Mouse (Mus musculus) lung, postnatal 0 days (tissue): ENCODE data around the gene Zfp653. TPM values are rescaled to one million over a fixed set of nuclear protein-coding genes. Genes with fewer than 3 reads are reported as not detected.

Experiments
- ATAC-seq: fragments of 200-750 bp; cut with Nextera tagmentation; 2 replicates; pipeline ENCODE4 v1.8.0; 2017; ENCODE audit warnings: moderate library complexity
- DNase-seq: peaks from one replicate; pipeline ENCODE4 v3.0.0-alpha.2; 2016; ENCODE audit warnings: low spot score
- H3K27ac ChIP-seq: fragments of 300-500 bp; sonication (generic); 2 replicates; pipeline ENCODE4 v1.5.1; 2014; ENCODE audit warnings: antibody characterized with exemption, mild to moderate bottlenecking, low read length, mixed read lengths
- H3K27me3 ChIP-seq: fragments of 300-500 bp; sonication (generic); replicated peaks from 2 replicates; pipeline ENCODE4 v1.6.1; 2014; ENCODE audit warnings: low read length, mixed read lengths; ENCODE audit not compliant: insufficient read depth
- H3K36me3 ChIP-seq: fragments of 300-500 bp; sonication (generic); 2 replicates; pipeline ENCODE4 v1.6.1; 2014; ENCODE audit warnings: low read length, mixed read lengths; ENCODE audit not compliant: insufficient read depth
- H3K4me1 ChIP-seq: fragments of 300-500 bp; sonication (generic); 2 replicates; pipeline ENCODE4 v1.6.1; 2014; ENCODE audit warnings: antibody characterized with exemption, low read depth, low read length, mixed read lengths; ENCODE audit not compliant: insufficient read depth
- H3K4me2 ChIP-seq: fragments of 300-500 bp; sonication (generic); replicated peaks from 2 replicates; pipeline ENCODE4 v1.6.1; 2014; ENCODE audit warnings: low read depth, mild to moderate bottlenecking, low read length, moderate library complexity, mixed read lengths
- H3K4me3 ChIP-seq: fragments of 300-500 bp; sonication (generic); 2 replicates; pipeline ENCODE4 v1.5.1; 2014; ENCODE audit warnings: low read depth, low read length
- H3K9ac ChIP-seq: fragments of 300-500 bp; sonication (generic); replicated peaks from 2 replicates; pipeline ENCODE4 v1.6.1; 2014; ENCODE audit warnings: low read depth, mild to moderate bottlenecking
- H3K9me3 ChIP-seq: fragments of 300-500 bp; sonication (generic); 2 replicates; pipeline ENCODE4 v1.6.1; 2016; ENCODE audit warnings: low read length, mixed read lengths
- CTCF ChIP-seq: IDR thresholded peaks from 2 replicates; pipeline ENCODE4 v1.5.1; 2016; ENCODE audit warnings: antibody characterized with exemption, mild to moderate bottlenecking
- EP300 ChIP-seq: IDR thresholded peaks from 2 replicates; pipeline ENCODE4 v1.6.1; 2016; ENCODE audit warnings: antibody characterized with exemption, mild to moderate bottlenecking, control low read depth
- WGBS: fragments of 180-500 bp; shearing (Covaris S2); extraction: QIAGEN DNeasy Blood & Tissue Kit; methylation state at CpG from one replicate; pipeline ENCODE4 v1.1.7; 2014; 5-methylcytosine and 5-hydroxymethylcytosine counted together
- polyA plus RNA-seq: library from polyadenylated mRNA; unstranded; fragments of >200 nt; fragmentation: Nextera tagmentation; extraction: Ambion mirVana; gene quantifications from 2 replicates; pipeline ENCODE4 v1.2.1, GENCODE M21; 2015

Gene Zfp653
- polyA plus RNA-seq, 1 experiment from 2014 or later = 8.8 TPM

DNA sequence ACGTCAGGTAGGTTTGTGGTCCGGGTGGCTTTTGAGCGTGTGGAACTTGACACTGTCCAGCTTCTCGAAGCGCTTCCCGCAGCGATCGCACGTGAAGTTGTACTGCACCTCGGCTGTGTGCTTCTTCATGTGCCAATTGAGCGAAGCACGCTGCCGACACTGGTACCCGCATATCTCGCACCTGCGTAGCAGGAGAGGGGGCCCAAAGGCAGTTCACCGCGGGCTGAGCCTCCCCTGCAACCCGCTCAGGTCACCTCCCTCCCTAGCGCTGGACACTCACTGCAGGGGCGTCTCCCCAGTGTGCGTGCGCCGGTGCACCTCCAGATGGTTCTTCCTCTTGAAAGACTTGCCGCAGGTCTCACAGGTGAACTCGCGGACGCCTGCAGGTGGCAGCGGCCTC, 15.5 kb downstream of the Zfp653 start:
- Histone ChIP-seq H3K27ac (no peak overlapping the region), H3K36me3 (0 out of 2 replicates have a peak, but pooled peaks cover 4% of the 10 kb centered on the region), H3K9ac (no peak overlapping the region), H3K4me3 (no peak overlapping the region), H3K9me3 (no peaks in the 10 kb centered on the region), H3K4me1 (peaks cover 3% of the 10 kb centered on the region; the same call in 1 of the 2 replicates), H3K27me3 (peaks cover 34% of the 10 kb centered on the region), H3K4me2 (no peak overlapping the region)
- 28% methylated on average over 29 of the region's 29 CpGs for WGBS
- TF ChIP-seq CTCF = no peak
- no peak for TF ChIP-seq EP300
- DNase-seq (no peak), ATAC-seq (no peak)

DNA sequence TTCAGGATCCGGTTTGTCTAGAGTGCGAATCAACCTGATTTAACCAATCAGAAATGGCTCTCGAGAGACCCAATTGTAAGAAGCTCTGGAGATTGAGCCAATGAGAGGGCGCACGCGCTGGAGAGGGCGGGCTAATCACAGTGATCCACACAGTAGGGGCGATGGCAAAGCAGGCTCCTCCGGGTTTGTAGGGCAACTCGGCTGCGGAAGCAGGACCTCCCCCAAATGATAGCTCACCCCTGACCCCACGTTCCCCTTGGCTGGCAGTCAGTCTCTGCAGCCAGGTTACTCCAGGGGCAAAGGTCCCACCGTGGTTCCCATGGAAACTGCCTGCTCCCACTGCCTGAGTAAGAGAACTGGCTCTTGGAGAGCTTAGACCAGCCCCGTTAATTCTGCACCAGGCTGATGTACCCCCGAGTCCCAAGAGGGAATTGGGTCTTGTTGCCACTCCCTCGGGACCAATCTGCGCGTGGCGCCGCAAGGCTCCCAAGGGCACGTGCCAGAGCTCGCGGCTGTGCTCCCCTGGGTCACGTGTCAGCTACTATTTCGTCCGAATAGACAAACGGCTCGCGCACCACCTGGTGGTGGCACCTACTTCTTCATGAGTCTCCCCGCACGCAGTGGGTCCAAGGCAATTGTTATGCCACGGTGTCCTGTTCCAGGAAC, 16.6 kb downstream of the Zfp653 start:
- Histone ChIP-seq H3K4me1 (peaks cover 3% of the 10 kb centered on the region; the same call in 1 of the 2 replicates), H3K36me3 (0 out of 2 replicates have a peak, but pooled peaks cover 4% of the 10 kb centered on the region), H3K27me3 (peaks cover 39% of the 10 kb centered on the region), H3K9ac (no peak overlapping the region), H3K4me3 (no peak overlapping the region), H3K27ac (no peak overlapping the region), H3K9me3 (no peaks in the 10 kb centered on the region), H3K4me2 (no peak overlapping the region)
- ATAC-seq (peak; percentile 54), DNase-seq (peak; percentile 74)
- TF ChIP-seq EP300 = no peak
- TF ChIP-seq CTCF = peak; percentile 68
- 2% methylated on average over 32 of the region's 32 CpGs for WGBS

DNA sequence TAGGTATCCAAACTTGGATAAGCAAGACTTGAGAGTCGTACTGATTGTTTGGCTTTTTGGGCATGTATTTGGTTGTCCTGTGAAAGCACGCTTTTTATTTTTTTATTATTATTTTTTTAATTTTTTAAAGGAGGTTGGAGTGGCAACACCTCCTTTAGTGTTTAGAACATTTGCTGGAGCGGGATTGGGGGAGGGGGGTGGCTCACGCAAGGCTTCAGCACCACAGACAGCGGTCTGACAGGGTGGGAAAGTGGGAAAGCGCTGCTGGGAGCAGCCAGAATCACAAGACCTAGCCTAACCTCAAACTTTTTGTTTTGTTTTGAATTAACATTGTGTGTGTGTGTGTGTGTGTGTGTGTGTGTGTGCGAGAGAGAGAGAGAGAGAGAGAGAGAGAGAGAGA, 17.5 kb downstream of the Zfp653 start:
- no peak overlapping the region for H3K9ac ChIP-seq
- H3K36me3 ChIP-seq = 0 out of 2 replicates have a peak, but pooled peaks cover 4% of the 10 kb centered on the region
- H3K9me3 ChIP-seq = no peaks in the 10 kb centered on the region
- H3K27ac ChIP-seq = no peak overlapping the region
- WGBS = 23% methylated on average over 7 of the region's 7 CpGs
- TF ChIP-seq EP300 (no peak), CTCF (no peak)
- H3K4me2 ChIP-seq = no peak overlapping the region
- H3K4me1 ChIP-seq = peaks cover 3% of the 10 kb centered on the region; the same call in 1 of the 2 replicates
- ATAC-seq (no peak), DNase-seq (peak; percentile 21)
- H3K4me3 ChIP-seq = no peak overlapping the region
- H3K27me3 ChIP-seq = peaks cover 44% of the 10 kb centered on the region

DNA sequence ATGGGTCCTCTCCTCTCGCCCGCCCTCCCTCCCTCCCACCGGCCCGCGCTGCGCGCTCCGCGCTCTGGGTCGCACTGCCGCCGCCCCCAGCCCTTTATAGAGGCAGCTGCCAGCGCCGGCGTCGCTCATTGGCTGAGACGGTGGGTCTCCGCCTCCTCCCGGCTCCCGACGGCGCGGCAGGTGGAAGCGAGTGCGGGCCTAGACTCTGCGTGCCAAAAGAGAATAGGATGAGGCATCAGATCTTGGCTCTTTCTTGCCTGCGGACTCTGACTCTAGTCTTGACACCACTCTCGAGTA, 19.3 kb downstream of the Zfp653 start, which contains the start of gene Elavl3:
TSS of gene Elavl3 (minus strand) at position 66 of the 297 bp plus-strand sequence.
- ATAC-seq (no peak), DNase-seq (no peak)
- 4% methylated on average over 18 of the region's 28 CpGs for WGBS
- H3K4me1 ChIP-seq = peaks cover 3% of the 10 kb centered on the region; the same call in 1 of the 2 replicates
- TF ChIP-seq EP300 = no peak
- TF ChIP-seq CTCF = no peak
- no peak within 1 kb of the TSS for H3K9ac ChIP-seq
- H3K36me3 ChIP-seq = no peaks in the 10 kb centered on the region
- peaks cover 47% of the 10 kb centered on the region for H3K27me3 ChIP-seq
- no peaks in the 10 kb centered on the region for H3K9me3 ChIP-seq
- H3K4me3 ChIP-seq = peak within 1 kb of the TSS; percentile 25
- H3K27ac ChIP-seq = no peak within 1 kb of the TSS
- peak within 1 kb of the TSS; percentile 48 for H3K4me2 ChIP-seq

DNA sequence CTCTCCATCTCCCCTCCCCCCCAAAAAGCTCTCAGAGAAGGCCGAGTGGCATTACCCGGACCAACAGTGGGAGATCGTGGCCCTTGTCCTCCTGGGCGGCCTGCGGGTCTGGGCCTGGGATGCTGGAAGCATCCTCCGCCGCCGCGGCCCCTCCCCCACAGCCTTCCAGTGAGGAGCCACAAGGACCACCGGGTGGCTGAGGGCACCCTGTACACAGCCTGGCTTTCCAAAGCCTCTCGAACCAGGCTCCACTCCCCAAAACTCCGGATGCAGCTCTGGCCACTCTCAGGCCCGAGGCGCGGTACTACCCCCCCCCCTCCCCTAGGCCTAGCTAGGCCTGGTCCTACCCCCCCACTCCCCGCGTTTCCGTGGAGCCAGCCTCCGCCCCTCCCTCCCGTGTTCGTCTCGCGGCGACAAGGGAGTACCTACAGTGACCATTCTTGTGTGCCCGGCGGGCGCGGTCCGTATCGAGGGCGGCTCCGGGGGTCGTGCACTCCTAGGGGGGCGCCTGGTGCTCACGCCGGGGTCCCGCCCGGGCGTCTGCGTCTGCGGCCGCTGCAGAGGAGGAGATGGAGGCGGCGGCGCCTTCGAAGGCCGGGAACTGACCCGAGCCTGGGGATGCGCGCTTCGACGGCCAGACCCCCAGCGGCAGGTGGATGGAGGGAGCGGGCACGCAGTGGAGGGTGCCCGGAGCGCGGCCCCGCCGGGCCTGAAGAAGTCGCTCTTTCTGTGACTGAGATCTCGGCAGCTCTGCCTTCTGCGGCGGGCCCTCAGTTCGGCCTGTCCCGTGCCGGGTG, 19.8 kb downstream of the Zfp653 start:
- ATAC-seq (no peak), DNase-seq (no peak)
- Histone ChIP-seq H3K36me3 (no peaks in the 10 kb centered on the region), H3K27me3 (peaks cover 47% of the 10 kb centered on the region), H3K4me1 (peaks cover 3% of the 10 kb centered on the region; the same call in 1 of the 2 replicates), H3K9me3 (no peaks in the 10 kb centered on the region), H3K27ac (no peak overlapping the region), H3K4me3 (peak overlapping the region; percentile 25), H3K9ac (no peak overlapping the region), H3K4me2 (peak overlapping the region; percentile 48)
- no peak for TF ChIP-seq EP300
- WGBS = 5% methylated on average over 39 of the region's 67 CpGs

DNA sequence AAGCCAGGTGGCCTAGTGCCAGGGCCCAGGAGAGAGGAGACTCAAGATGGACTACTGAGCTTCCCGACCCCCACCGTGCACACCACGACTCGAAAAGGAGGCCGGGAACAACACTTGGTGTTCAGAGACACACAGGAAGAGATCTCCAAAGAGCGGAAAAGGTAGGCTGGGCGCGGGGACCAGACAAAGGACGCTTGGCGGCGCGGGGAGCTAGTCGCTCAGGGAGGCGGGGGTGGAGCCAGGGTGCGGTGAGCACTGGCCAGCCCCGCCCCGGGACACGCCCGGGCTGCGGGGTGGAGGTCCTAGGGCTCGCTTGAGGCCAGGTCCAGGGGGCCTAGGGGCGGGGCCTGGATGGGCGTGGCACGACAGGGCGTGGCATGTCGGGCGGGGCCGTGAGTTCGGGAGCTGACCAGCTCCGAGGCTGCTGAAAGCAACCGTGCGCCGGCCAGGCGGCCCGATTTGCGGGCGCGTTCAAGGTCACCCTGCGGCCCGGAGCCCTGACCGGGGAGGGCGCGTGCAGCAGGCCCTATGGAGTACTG, 20.8 kb downstream of the Zfp653 start:
- no peaks in the 10 kb centered on the region for H3K9me3 ChIP-seq
- 1% methylated on average over 33 of the region's 43 CpGs for WGBS
- peaks cover 3% of the 10 kb centered on the region; the same call in 1 of the 2 replicates for H3K4me1 ChIP-seq
- TF ChIP-seq EP300 (no peak), CTCF (no peak)
- H3K27ac ChIP-seq = no peak overlapping the region
- ATAC-seq (peak; percentile 54), DNase-seq (peak; percentile 27)
- H3K36me3 ChIP-seq = no peaks in the 10 kb centered on the region
- H3K9ac ChIP-seq = no peak overlapping the region
- peak overlapping the region; percentile 25 for H3K4me3 ChIP-seq
- H3K4me2 ChIP-seq = peak overlapping the region; percentile 48
- peaks cover 47% of the 10 kb centered on the region for H3K27me3 ChIP-seq
